Mouse (Mus musculus) Muller cell, postnatal 12 days (primary cell): ENCODE data around the gene Cldn7.
"Not testable (repeated sequence)": the region's sequence is repeated elsewhere in the genome, so short reads cannot be mapped to it uniquely, and the experiment has no call there.

Experiments used
- DNase-seq: peaks from one replicate; pipeline ENCODE4 v3.0.0-alpha.2; 2015; ENCODE audit errors: inconsistent ontology term

The Cldn7 gene

DNA sequence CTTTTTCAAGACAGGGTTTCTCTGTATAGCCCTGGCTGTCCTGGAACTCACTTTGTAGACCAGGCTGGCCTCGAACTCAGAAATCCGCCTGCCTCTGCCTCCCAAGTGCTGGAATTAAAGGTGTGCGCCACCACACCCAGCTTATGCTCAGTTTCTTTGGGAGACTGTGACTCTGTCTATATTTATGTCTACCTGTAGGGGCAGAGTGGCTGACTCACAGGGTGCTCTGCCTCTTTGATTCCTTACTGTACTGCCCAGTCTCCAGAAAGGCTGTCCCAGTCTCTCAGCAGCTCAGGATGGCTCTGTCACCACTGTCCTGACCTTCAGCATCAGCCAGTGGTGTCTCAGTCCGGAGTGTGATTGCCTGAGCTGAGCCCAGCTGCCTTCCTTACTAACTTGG, 9.0 kb upstream of the Cldn7 start:
- not testable (repeated sequence) for DNase-seq

DNA sequence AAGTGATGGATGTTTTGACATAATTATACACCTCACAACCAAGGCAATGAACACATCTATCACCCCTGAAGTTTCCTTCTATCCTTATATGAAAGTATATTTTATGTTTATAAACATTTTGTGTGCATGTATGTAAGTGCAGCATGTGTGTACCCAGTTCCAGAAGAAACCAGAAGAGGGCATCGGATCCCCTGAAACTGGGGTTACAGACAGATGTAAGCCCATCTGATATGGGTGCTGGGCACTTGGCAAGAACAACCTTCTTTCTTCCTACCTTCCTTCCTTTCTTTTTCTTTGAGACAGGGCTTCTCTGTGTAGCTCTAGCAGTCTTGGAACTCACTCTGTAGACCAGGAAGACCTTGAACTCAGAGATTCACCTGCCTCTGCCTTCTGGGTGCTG, 8.4 kb upstream of the Cldn7 start:
- DNase-seq, result no peak

DNA sequence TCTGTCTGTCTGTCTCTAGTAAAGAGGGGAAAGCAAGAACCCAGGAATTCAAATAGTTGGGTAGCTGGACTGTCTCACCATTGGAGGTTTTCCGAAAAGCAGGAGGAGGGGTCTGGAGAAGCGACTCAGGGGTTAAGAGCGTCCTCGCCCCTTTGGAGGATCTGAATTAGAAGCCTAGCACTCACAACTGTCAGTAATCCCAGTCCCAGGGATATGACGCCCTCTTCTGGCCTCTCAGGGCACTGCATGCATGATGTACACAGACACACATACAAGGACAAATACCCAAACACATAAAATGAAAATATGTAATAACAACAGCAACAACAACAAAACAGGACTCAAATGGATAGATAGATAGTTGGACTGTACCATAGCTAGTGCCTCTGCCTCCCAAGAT, 4.0 kb upstream of the Cldn7 start:
- DNase-seq, result no peak

DNA sequence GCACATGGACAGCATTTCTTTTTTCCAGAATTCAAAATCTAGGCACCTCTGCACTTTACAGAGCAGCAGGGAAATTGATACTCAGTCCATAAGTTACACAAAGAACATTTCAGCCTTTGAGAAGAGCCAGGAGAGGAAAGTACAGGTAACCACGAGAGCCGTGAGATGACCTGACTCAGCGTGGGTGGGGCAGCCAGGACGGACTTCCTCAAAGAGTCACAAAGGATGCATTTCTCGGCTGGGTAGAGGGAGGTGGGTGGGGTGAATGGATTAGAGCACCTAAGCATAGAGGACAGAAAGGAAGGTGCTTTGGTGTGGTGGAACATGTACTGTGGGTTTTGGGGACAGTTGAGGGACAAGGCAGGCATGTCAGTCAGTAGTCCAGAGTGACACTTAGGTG, 2.7 kb upstream of the Cldn7 start:
- no peak for DNase-seq

DNA sequence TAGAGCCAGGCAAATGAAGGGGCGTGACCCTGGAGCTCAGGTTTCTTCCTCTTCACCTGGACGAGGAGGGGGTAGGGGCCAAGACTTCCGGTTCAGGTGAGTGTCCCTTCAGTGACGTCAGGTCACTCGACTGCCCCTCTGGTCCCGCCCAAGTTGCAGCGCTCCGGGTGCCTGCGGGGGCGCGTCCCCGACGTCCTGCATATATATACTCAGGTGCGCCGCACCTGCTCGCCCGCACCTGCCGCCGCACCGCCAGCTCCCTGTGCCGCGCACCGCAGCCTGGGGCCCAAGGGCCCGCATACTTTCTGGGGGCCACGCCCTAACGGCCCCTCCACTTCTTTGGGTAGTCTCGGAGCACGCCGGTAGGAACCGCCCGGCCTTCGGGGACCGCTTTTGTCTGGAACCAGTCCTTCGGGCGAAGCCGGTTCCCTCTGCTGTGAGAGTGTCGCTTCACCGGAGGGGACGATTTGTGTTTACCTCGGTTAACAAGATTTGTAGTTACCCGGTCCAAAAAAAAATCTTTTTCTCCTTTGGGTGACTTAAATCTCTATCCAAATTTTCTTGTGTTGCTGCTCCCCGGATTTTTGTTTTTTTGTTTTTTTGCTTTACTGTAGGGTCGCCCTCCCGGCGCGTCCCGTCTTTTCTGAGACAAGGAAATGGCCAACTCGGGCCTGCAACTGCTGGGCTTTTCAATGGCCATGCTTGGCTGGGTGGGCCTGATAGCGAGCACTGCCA, 859 bp downstream of the Cldn7 start:
- DNase-seq, result no peak

DNA sequence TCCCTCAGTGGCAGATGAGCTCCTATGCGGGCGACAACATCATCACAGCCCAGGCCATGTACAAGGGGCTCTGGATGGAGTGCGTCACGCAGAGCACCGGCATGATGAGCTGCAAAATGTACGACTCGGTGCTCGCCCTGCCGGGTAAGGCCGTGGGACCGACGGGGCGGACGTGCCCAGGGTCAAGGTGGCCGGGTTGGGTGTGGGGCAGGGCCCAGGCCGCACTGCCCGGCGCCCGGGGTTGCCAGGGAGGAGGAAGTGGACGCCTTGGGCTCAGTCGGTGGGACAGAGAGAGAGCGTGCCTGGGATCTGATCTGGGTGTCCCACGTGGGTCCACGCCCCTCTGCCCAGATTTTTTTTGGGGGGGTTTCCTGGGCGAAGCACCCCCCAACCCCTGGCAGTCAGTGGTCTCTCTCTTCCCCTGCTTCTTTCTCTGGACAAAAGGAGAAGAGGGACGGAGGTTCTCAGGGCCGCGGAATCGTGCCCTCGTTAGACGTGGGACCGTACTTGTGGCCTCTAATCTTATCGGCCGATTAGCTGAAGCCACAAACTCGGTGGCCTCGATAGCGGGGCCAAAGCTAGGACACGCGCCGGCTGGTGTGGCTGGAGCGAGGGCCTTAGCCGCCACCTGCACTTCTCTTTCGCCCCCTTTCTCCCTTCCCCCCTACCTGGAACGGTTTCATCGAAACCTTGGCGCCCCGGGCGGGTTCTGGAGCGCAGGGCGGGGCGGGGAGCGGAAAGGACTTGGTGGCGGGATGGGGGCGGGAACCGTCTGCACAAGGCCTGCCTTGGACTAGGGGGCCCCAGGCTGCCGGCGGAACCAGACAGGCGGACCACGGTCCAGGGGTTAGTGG, 1.7 kb downstream of the Cldn7 start:
- DNase-seq, result peak; percentile 36

DNA sequence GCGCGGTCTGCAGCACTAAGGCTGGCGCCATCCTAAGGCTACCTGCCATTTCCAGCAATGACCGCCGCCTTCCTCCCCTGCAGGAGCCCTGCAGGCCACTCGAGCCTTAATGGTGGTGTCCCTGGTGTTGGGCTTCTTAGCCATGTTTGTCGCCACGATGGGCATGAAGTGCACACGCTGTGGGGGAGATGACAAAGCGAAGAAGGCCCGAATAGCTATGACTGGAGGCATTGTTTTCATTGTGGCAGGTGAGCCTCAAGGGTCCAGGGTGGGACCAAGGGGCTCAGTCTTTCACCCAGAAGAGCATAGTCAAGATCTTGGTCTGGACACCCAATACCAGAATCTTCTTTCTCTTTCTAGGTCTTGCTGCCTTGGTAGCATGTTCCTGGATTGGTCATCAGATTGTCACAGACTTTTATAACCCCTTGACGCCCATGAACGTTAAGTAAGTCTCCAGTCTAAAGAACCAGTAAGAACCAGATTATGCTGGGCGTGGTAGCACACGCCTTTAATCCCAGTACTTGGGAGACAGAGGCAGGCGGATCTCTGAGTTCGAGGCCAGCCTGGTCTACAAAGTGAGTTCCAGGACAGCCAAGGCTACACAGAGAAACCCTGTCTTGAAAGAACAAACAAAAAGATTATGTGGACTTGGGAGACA, 2.4 kb downstream of the Cldn7 start:
- no peak for DNase-seq

DNA sequence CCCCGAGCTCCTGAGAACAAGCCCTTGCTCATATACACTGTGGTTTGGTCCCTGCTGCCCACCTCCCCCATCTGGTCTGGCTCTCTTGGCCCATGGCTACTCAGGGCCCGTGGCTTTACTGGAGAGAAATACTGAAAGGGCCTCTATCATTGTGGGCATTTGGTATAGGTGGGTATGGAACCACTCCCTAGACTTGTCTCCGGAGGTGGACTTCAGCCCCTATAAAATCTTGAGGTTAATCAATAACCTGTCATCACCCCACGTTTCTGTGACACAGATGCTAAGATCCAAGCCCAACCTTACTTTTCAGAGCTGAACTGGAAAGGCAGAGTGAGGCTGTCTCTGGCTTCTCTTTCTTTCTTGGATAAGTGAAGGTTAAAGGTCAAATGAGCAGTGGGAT, 4.2 kb downstream of the Cldn7 start:
- DNase-seq, result no peak

DNA sequence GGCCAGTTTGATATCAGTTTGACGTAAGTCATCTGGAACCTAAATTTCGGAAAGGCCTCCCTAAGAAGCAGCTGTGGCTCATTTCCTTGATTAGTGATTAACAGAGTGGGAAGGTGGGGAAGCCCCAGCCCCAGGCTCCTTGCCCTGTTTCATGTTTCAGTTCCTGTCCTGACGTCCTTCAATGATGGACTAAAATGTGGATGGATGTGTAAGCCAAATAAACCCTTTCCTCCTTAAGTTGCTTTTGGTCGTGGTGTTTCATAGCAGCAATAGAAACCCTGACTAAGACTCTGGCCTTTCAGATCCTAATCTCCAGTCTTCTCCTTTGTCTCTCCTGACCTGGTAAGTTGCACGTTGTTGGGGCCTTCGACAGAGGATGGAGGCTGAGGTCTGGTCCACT, 5.6 kb downstream of the Cldn7 start:
- no peak for DNase-seq

DNA sequence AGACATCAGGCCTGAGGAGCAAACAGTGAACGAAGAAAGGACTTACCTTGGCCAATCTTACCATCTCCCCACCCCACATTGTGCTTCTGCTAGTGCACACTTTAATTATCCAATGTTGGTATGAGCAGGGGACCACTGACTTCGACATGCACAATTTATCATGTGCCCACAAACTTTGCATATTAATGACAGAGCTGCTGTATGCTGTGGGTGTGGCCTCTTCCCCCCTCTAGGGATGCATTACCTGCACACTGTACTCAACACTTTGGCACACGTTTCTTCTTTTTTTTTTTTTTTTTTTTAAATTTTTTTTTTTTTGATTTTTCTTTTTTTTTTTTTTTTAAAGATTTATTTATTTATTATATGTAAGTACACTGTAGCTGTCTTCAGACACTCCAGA, 6.2 kb downstream of the Cldn7 start:
- DNase-seq, result no peak

DNA sequence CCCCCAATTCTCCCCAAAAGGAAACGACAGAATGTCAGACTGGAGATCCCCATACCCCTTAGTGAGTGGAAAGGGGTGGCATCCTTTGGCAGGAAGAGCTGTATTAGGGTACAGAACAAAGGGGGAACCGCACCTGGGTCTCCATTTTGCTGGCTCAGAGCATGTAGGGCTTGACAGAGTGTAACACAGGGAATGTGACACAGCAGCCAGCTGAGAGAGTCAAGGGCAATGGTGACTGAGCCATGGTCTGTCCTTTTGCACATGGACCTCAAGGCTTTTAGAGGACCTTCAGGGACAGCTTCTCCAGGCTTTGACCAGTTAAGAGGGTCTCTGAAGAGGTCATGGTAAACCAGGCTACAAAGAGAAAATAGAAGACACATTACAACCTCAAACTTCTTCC, 10.3 kb downstream of the Cldn7 start:
- no peak for DNase-seq

DNA sequence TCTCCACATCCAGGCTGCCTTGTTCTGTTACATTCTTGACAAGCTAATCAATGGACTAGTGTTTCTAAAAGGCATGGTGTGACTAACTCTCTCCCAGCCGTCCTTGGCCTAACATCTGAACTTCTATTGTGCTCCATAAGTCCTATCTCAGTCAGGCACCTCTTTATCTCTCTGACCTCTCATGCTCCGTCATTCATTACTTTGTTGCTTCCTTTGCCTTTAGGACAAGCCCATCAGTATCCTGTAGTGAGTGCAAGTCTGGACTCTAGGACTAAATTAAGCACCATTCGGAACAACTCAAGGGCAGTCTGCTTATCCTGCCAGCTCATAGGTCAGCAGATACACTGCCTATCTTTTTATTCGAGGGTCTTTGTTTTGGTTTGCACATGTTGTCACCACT, 11.7 kb downstream of the Cldn7 start:
- no peak for DNase-seq

DNA sequence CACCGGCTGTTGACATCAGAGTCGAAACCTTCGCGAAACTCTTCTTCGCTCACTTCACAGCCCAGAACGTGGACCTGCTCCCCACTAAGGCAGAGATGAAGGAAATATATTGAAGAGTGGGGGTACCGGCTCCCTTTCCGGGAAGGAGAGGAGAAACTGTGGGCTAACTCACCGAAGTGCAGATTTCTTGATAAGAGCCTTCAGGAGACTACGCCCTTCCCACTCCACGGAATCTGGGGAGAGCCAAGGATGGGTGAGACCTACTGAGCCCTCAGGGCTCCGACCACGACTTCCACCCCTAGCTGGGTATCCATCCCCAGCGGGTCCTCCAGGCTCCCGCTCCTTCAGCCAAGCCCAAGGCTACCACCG, 15.2 kb downstream of the Cldn7 start:
- no peak for DNase-seq

DNA sequence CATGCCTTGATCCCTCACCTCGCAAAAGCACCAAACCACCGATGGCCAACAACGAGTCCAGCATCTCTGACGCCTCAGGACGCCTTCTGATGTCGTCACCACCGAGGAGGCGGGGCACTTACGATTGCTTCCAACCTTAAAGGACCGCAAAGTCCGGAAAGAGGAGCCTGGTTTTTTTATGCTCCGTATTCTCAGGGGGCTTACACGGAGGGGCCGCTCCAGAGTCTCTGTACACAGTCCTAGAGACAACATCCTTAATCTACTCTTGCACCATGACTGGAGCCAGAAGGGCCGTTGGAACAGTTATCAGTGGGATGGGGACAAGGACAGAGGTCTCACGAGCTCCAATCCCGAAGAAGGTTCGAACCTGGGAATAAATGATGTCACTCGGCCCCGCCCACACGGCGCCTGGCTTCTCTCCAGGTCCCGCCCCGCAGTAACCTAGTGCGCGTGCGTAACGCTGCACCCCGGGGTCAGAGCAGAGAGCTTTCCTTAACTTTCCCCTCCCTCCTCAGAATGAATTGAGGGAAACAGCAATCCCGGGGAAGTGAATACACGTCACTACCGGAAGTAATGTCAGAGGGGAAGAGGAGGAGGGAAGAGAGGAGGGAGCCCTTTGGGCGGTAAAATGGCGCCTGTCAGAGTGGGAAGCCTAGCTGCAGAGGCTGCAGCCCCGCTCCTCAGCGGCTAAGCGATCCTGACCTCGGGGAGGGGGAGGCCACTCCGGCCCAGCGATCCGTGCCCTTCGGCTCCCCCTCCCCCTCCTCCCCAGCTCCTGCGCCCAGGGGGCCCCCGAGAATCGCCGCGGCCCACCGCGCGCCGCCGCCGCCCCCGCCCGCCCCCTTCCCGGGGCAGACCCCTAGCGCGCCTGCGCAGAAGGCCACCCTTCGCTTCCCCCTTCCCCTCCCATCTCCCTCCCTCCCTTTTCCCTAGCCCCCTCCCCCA, 15.9 kb downstream of the Cldn7 start:
- peak; percentile 100 for DNase-seq

DNA sequence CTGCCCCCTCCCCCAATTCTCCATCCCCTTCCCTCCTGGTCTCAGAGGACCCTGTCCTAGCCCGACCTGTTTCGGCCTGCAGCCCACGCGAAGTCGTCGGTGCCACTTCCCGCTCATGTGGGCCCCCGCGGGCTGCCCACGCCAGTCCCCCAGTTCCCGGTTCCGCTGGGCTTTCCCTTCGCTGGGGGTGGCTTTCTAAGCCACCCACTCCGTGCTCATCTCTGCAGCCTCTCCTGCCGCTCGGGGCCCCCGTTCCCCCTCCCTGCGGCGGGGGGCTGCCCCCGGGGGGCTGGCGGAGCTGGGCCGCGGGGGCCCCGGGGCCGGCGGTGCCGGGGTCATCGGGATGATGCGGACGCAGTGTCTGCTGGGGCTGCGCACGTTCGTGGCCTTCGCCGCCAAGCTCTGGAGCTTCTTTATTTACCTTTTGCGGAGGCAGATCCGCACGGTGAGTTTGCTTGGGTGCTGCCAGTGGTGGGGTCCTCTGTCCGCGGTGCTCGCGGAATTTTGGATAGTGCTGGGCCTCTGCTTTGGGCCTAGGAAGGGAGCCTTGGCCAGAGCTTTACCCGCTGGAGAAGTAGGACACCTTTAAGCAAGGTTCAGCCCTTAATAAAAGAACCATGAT, 16.7 kb downstream of the Cldn7 start, which contains the start of gene Ctdnep1:
Ctdnep1 (plus strand) TSS at position 16 of the 622 bp plus-strand sequence.
- peak; percentile 27 for DNase-seq

DNA sequence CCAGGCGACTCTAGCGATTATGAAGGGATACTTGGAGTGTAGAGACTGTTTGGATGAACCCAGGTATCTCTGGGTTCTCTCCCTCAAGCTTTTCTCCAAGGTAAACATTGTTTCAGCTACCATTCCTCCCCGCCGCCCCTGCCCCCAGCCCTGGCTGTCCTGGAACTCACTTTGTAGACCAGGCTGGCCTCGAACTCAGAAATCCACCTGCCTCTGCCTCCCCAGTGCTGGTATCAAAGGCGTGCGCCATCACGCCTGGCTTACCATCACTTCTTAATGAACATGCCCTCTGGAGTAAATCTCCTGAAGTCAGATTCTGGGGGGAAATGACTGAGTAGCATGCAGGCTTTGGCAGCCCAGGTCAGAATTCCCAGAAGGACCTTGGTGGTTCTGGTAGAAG, 17.6 kb downstream of the Cldn7 start, which contains the start of gene Elp5:
Elp5 (minus strand) TSS at position 293 of the 400 bp plus-strand sequence.
- no peak for DNase-seq

DNA sequence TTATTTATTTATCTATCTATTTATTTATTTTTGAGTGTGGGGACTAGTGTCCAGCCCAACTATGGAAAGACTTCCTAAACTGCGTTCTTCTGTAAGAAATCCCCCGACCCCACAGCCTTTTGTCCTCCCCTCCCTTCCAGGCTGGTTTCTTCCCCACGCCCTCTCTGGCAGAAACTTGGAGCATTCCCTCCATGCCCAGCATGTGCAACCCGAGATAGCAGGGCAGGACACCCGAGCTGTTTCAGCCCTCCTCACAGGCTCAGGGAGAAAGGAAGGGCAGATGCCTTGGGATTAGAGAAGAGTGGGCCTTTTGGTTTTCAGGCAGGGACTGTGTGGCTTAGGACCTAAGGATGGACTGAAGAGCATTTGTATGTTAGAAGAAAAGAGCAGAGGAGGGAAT, 18.3 kb downstream of the Cldn7 start:
- no peak for DNase-seq

DNA sequence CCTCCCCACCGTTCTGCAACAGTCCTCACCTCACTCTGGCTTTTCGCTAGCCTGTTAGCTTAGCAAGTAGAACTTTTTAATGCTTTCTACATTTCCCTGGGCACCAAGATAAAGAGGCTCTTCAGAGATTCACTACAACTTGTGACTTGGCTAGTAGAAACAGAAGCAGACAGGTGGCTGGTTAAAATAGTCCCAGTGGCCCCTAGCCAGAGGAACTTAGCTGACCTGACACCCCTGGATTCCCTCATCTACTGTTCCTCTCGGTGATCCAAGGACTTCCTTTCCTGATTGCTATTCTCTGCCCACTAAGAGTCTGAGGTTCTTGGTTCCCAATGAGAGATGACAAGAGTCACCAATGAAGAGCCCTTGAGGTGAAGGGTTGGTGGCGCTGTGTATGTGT, 18.8 kb downstream of the Cldn7 start:
- DNase-seq, result no peak

DNA sequence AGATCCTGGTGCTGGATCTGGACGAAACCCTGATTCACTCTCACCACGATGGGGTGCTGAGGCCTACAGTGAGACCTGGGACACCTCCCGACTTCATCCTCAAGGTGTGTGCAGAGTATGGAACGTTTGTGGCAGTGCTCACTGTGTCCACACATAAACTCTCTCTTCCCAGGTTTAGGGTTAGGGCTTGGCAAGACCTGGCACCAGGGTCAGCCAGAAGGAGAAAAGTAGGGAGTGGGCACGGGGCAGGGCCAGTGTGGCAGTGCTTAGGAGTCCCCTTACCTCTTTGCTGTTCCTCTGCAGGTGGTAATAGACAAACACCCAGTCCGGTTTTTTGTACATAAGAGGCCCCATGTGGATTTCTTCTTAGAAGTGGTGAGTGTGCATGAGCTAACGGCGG, 19.9 kb downstream of the Cldn7 start:
- DNase-seq, result no peak

DNA sequence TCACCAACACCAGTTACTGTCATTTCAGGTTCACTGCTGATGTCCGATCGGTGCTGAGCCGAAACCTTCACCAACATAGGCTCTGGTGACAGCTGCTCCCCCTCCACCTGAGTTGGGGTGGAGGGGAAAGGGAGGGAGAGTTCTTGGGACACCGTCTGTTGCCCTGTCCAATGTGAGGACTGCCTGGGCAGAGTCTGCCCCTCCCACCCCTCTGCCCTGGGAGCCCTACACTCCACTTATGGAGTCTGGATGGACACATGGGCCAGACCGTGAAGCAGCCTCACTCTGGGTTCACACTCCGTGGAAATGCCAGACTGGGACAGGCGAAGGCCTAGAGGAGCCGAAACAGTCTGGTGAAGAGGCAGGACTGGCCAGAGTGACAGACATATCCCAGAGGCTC, 25.4 kb downstream of the Cldn7 start:
- no peak for DNase-seq
